Mouse (Mus musculus) myocyte (in vitro differentiated cells): ENCODE results near the gene Mat2b. TPM values are rescaled to one million over a fixed set of nuclear protein-coding genes. Genes with fewer than 3 reads are reported as not detected.

Experiments
- H3K27me3 ChIP-seq: one replicate; pipeline ENCODE4 v1.6.1; 2011; ENCODE audit not compliant: control insufficient read depth, insufficient read depth, insufficient read length
- H3K36me3 ChIP-seq: one replicate; pipeline ENCODE4 v1.6.1; 2011; ENCODE audit not compliant: control insufficient read depth, insufficient read depth
- H3K4me2 ChIP-seq: one replicate; pipeline ENCODE4 v1.6.1; 2011; ENCODE audit warnings: low read depth, control low read depth
- H3K4me3 ChIP-seq: one replicate; pipeline ENCODE4 v1.5.1; 2011; ENCODE audit warnings: mild to moderate bottlenecking, control low read depth, moderate library complexity
- H3K79me2 ChIP-seq: one replicate; pipeline ENCODE4 v1.6.1; 2011; ENCODE audit not compliant: control insufficient read depth, insufficient read depth
- H3ac ChIP-seq: one replicate; pipeline ENCODE4 v1.6.1; 2011; ENCODE audit not compliant: control insufficient read depth, insufficient read length
- CEBPB ChIP-seq: IDR thresholded peaks from 2 replicates; pipeline ENCODE4 v1.6.1; 2011; ENCODE audit warnings: mild to moderate bottlenecking, moderate library complexity; ENCODE audit not compliant: poor library complexity, insufficient read depth, severe bottlenecking
- E2F4 ChIP-seq: IDR thresholded peaks from one replicate; pipeline ENCODE4 v1.6.1; 2011; ENCODE audit warnings: mild to moderate bottlenecking, control low read depth, moderate library complexity; ENCODE audit not compliant: insufficient read depth
- MAX ChIP-seq: IDR thresholded peaks from one replicate; pipeline ENCODE4 v1.6.1; 2011; ENCODE audit warnings: low read depth, mild to moderate bottlenecking, control low read depth
- MYOD1 ChIP-seq, 3 experiments: IDR thresholded peaks; one replicate each; pipeline ENCODE4 v1.6.1; 2011; ENCODE audit warnings: control low read depth in 2 of 3, low read depth in 2 of 3, mild to moderate bottlenecking in 2 of 3, moderate library complexity in 1 of 3; ENCODE audit not compliant: insufficient read length in 2 of 3, control insufficient read depth in 1 of 3
- MYOG ChIP-seq, 3 experiments: IDR thresholded peaks; one replicate each; pipeline ENCODE4 v1.6.1; 2011; ENCODE audit warnings: control low read depth in 2 of 3, low read depth in 2 of 3, mild to moderate bottlenecking in 2 of 3; ENCODE audit not compliant: insufficient read length in 2 of 3, control insufficient read depth in 1 of 3, insufficient read depth in 1 of 3
- POLR2A ChIP-seq: IDR thresholded peaks from one replicate; pipeline ENCODE4 v1.6.1; 2011; ENCODE audit warnings: low read depth, mild to moderate bottlenecking, control low read depth, moderate library complexity; ENCODE audit not compliant: insufficient read length
- POLR2AphosphoS2 ChIP-seq: IDR thresholded peaks from one replicate; pipeline ENCODE4 v1.6.1; 2011; ENCODE audit warnings: low read depth, control low read depth; ENCODE audit not compliant: insufficient read length
- REST ChIP-seq: IDR thresholded peaks from one replicate; pipeline ENCODE4 v1.6.1; 2011; ENCODE audit warnings: mild to moderate bottlenecking, control low read depth, moderate library complexity; ENCODE audit not compliant: insufficient read depth, insufficient read length
- SRF ChIP-seq: IDR thresholded peaks from one replicate; pipeline ENCODE4 v1.6.1; 2011; ENCODE audit warnings: low read depth; ENCODE audit not compliant: control insufficient read depth, insufficient read length
- TCF12 ChIP-seq: IDR thresholded peaks from one replicate; pipeline ENCODE4 v1.6.1; 2011; ENCODE audit warnings: mild to moderate bottlenecking, control low read depth; ENCODE audit not compliant: poor library complexity, insufficient read depth, severe bottlenecking
- TCF3 ChIP-seq: IDR thresholded peaks from one replicate; pipeline ENCODE4 v1.6.1; 2011; ENCODE audit warnings: low read depth, control low read depth; ENCODE audit not compliant: insufficient read length
- USF1 ChIP-seq: IDR thresholded peaks from one replicate; pipeline ENCODE4 v1.6.1; 2011; ENCODE audit warnings: low read depth, mild to moderate bottlenecking, control low read depth, moderate library complexity
- polyA plus RNA-seq: library from polyadenylated mRNA; unstranded; fragments of >200 nt; fragmentation: generic; extraction: Trizol; gene quantifications from one replicate; pipeline ENCODE4 v1.2.1, GENCODE M21; 2012; ENCODE audit warnings: missing spikeins

Gene Mat2b
- 29.3 TPM for polyA plus RNA-seq

DNA sequence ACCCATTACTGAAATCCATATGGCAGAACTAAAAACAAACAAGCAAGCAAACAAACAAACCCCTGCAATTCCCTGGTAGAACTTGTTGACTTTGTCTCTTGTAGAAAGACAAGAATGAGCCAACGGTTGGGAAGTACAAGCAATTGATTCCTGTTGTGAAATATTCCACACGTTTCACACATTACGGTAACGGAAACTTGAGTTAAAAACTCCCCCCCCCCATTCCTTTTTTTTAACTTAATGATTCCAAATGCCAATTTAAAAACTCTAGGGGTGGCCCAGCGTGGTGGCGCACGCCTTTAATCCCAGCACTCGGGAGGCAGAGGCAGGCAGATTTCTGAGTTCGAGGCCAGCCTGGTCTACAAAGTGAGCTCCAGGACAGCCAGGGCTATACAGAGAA, at the start of gene Mat2b:
Gene Mat2b, minus strand, starts transcription at position 101 of the 400 bp plus-strand sequence.
- Histone ChIP-seq H3K4me2 (peak within 1 kb of the TSS; percentile 100), H3K4me3 (peak within 1 kb of the TSS; percentile 35), H3K79me2 (peaks cover 21% of the 10 kb centered on the region), H3K36me3 (peaks cover 3% of the 10 kb centered on the region), H3ac (no peak within 1 kb of the TSS), H3K27me3 (no peaks in the 10 kb centered on the region)
- TF ChIP-seq MYOD1 (IDR thresholded peaks at IDR 0.05; ENCODE audit: control insufficient read depth in 1 of 3, insufficient read length in 2 of 3, low read depth in 2 of 3) (no peak), E2F4 (no peak), MYOG (IDR thresholded peaks at IDR 0.05; ENCODE audit: control insufficient read depth in 1 of 3, insufficient read depth in 1 of 3, insufficient read length in 2 of 3, low read depth in 2 of 3) (no peak), REST (no peak), MAX (no peak), USF1 (no peak), TCF3 (no peak), SRF (no peak), TCF12 (no peak), POLR2A (no peak), POLR2AphosphoS2 (no peak), CEBPB (no peak)

GRCm38 (mm10) chr11:40744348-40744747, 49.3 kb upstream of the Mat2b start:
- no peaks in the 10 kb centered on the region for H3K79me2 ChIP-seq
- no peak overlapping the region for H3ac ChIP-seq
- no peak overlapping the region for H3K4me2 ChIP-seq
- no peaks in the 10 kb centered on the region for H3K27me3 ChIP-seq
- H3K4me3 ChIP-seq: no peak overlapping the region
- peaks cover 19% of the 10 kb centered on the region for H3K36me3 ChIP-seq
- TF ChIP-seq MAX (no peak), TCF12 (no peak)

DNA sequence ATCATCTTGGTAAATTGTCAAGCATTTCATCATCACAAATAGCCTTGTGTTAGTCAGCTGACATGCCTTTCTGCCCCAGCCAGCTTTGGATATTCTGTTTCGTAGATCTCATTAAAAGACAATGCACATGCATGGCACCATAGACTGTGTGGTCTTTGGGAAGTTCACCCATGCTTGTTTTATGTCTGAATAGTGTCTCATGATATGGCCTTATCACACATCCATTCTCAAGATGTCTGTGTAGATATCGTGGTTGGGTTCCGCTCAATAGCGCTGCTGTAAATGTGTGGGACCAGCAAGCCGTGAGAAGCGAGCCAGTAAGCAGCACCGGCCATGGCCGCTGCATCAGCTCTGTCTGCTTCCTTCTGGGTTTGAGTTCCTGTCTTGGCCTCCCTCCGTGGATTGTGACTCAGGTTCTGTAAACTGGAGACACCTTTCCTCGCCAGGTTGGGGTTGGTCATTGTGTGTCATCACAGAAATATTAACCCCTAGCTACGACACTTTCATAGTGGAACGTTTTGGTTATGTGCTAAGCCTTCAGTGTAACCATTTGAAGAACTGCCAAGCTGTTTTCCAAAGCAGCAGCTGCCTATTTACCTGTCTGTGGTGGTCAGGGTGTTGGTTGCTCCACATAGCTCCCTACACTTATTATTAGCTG, 46.7 kb upstream of the Mat2b start:
- H3ac ChIP-seq: no peak overlapping the region
- H3K79me2 ChIP-seq: no peaks in the 10 kb centered on the region
- no peak overlapping the region for H3K4me3 ChIP-seq
- no peaks in the 10 kb centered on the region for H3K27me3 ChIP-seq
- H3K4me2 ChIP-seq: no peak overlapping the region
- TF ChIP-seq TCF3: no peak
- peak; percentile 31 for TF ChIP-seq POLR2AphosphoS2
- H3K36me3 ChIP-seq: peaks cover 44% of the 10 kb centered on the region

GRCm38 (mm10) chr11:40737369-40737768, 42.4 kb upstream of the Mat2b start:
- no peak for TF ChIP-seq MYOG (IDR thresholded peaks at IDR 0.05; ENCODE audit: control insufficient read depth in 1 of 3, insufficient read depth in 1 of 3, insufficient read length in 2 of 3, low read depth in 2 of 3)
- TF ChIP-seq MYOD1 (IDR thresholded peaks at IDR 0.05; ENCODE audit: control insufficient read depth in 1 of 3, insufficient read length in 2 of 3, low read depth in 2 of 3): no peak
- TF ChIP-seq REST: no peak
- TF ChIP-seq SRF: no peak
- no peak for TF ChIP-seq TCF12
- no peak for TF ChIP-seq POLR2AphosphoS2
- Histone ChIP-seq H3K36me3 (peaks cover 43% of the 10 kb centered on the region), H3K4me3 (no peak overlapping the region), H3K79me2 (peaks cover 31% of the 10 kb centered on the region), H3K4me2 (no peak overlapping the region), H3ac (no peak overlapping the region), H3K27me3 (no peaks in the 10 kb centered on the region)

- peak overlapping the region; percentile 96 for H3K4me3 ChIP-seq
- H3K27me3 ChIP-seq: no peaks in the 10 kb centered on the region
- H3K79me2 ChIP-seq: peaks cover 54% of the 10 kb centered on the region
- peak overlapping the region; percentile 71 for H3K4me2 ChIP-seq
- peaks cover 29% of the 10 kb centered on the region for H3K36me3 ChIP-seq
- peak overlapping the region; percentile 43 for H3ac ChIP-seq
- TF ChIP-seq E2F4 (no peak), REST (no peak), USF1 (no peak), TCF3 (no peak), POLR2A (no peak), MAX (no peak), CEBPB (no peak), MYOG (IDR thresholded peaks at IDR 0.05; ENCODE audit: control insufficient read depth in 1 of 3, insufficient read depth in 1 of 3, insufficient read length in 2 of 3, low read depth in 2 of 3) (no peak), SRF (no peak), TCF12 (no peak), POLR2AphosphoS2 (no peak), MYOD1 (IDR thresholded peaks at IDR 0.05; ENCODE audit: control insufficient read depth in 1 of 3, insufficient read length in 2 of 3, low read depth in 2 of 3) (no peak)
These were observed 39.3 kb upstream of the Mat2b start for GRCm38 (mm10) chr11:40734251-40734752.
